Mouse (Mus musculus) bone marrow, adult 2 months (tissue): Measurements from ENCODE around the gene Cggbp1. TPM values are rescaled to one million over a fixed set of nuclear protein-coding genes. Genes with fewer than 3 reads are reported as not detected.

Experiments
- H3K27ac ChIP-seq: fragments of 200-500 bp; 2 replicates; pipeline ENCODE4 v1.5.1; 2012; ENCODE audit warnings: low read depth, mild to moderate bottlenecking, control low read depth, inconsistent platforms, low read length; ENCODE audit not compliant: control insufficient read depth, poor library complexity, insufficient read depth
- H3K4me1 ChIP-seq: fragments of 200-500 bp; 2 replicates; pipeline ENCODE4 v1.6.1; 2011; ENCODE audit warnings: low read length; ENCODE audit not compliant: control insufficient read depth, insufficient read depth
- H3K4me3 ChIP-seq: fragments of 200-500 bp; replicated peaks from 2 replicates; pipeline ENCODE3; 2011; ENCODE audit warnings: mild to moderate bottlenecking, low read depth, low read length, control low read depth; ENCODE audit not compliant: control insufficient read depth
- CTCF ChIP-seq: fragments of 200-500 bp; IDR thresholded peaks from 2 replicates; pipeline ENCODE4 v1.5.1; 2011; ENCODE audit warnings: low read length, control low read depth; ENCODE audit not compliant: control insufficient read depth, insufficient read depth
- POLR2A ChIP-seq: fragments of 200-500 bp; IDR thresholded peaks from 2 replicates; pipeline ENCODE4 v1.6.1; 2011; ENCODE audit warnings: low read depth, mild to moderate bottlenecking, control low read depth, low read length, borderline replicate concordance; ENCODE audit not compliant: control insufficient read depth
- WGBS: fragments of 180-500 bp; shearing (Covaris S2); methylation state at CpG from one replicate; pipeline ENCODE4 v1.1.7; 2018; 5-methylcytosine and 5-hydroxymethylcytosine counted together
- polyA plus RNA-seq: library from polyadenylated mRNA; stranded (reverse); fragments of >200 nt; gene quantifications from 2 replicates; pipeline ENCODE4 v1.2.4, GENCODE M21; 2011; ENCODE audit warnings: low replicate concordance; ENCODE audit not compliant: missing spikeins, insufficient read depth, insufficient read length

The Cggbp1 gene
- polyA plus RNA-seq: 21.6 and 39.3 TPM in 2 replicates

DNA sequence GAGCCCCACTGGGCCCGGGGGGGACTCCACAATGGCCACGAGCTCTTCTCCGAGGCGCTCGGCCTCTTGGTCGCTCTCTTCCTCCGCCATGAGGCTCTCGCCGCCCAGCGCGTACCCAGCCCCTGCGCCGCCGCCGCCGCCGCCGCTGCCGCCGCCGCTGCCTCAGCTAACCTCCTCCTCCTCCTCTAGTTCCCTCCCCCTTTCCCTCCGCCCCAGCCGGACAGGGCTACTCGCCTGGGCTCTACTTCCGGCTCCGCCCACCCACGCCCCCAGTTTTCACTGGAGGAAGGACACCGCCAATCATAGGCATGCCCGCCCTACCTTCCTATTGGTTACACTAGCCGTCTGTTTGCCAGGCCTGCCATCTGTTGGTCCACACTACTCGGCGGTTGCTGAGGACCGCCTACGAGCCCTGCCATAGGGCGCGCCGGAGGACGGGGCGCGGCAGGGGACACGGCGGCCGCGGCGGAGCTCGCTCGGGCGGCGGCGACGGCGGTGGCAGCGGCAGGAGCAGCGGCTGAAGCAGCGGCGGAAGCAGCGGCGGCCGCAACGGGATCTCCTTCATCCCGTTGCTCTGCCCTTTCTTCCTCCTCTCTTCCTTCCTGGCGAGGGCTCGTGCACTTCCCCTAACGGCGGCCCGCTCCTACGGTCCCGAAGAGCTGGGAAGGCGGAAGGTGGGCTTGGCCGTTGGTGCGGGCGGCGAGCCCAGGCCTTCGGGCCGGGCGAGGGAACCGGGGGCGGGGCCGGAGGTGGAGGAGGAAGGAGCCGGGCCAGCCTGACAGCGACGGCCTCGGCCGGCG, at the start of gene Cggbp1, which contains the start of gene Zfp654:
Cggbp1 (plus strand) TSS at position 434 of the 800 bp plus-strand sequence.
Zfp654 (minus strand) TSS at position 90 of the 800 bp plus-strand sequence.
- Histone ChIP-seq H3K4me1 (peaks cover 1% of the 10 kb centered on the region), H3K4me3 (peak within 1 kb of the TSS; percentile 87), H3K27ac (peak within 1 kb of the TSS; percentile 98)
- TF ChIP-seq CTCF: no peak
- peak; percentile 84; the same call in 1 of the 2 replicates for TF ChIP-seq POLR2A
- WGBS: under 1% methylated on average over 84 of the region's 85 CpGs

DNA sequence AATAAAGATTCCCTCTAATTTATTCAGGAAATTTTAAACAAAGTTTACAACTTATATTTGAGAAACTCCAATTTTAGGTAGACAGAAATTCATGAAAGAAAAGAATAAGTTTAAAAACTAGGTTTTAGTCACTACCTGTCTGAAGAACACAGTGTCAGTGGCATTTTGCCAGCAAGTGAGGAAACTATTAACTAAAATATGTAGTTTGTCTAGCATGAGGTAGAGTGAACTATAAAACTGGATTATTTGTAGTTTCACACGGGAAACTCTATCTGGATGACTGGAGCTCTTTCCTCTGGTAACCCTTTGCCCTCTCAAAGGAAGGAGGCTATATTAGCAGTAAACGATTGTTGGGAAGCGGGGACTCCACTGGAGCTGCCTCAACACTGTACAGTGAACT, 48.8 kb upstream of the Cggbp1 start:
- Histone ChIP-seq H3K4me1 (no peaks in the 10 kb centered on the region; the same call in 1 of the 2 replicates), H3K27ac (no peak overlapping the region), H3K4me3 (no peak overlapping the region)
- no peak for TF ChIP-seq CTCF
- TF ChIP-seq POLR2A: no peak
- 93% methylated on average over 3 of the region's 3 CpGs for WGBS

DNA sequence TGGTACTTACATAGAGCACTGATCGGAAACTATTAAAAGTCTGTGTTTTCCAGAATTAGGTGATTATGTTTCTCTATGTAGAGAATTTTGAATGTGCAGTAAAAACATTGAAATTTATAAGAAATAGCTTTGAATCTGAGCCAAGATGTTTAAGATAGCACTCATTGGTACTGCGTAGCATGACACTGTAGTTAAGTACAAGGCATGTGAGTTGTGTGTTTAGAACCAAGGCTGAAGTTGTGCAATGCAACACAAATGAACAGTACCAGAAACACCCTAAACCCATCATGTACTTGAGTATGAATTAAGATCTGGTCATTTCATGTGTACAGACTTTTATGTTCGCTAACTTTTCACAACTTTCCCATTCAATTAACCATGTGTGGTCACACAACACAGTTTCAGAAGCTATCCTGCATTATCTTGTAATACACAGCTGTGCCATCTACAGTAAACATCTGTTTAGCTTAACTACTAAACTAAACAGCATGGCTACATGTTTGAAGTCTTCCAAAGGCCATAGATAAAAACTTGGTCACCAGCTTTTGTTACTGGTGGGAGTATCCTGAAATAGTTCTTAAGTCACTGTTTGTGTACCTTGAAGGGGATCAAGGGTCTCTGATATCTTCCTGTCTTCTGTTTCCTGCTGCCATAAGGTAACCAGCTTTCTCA, 34.6 kb upstream of the Cggbp1 start:
- TF ChIP-seq POLR2A (no peak), CTCF (no peak)
- Histone ChIP-seq H3K27ac (no peak overlapping the region), H3K4me3 (no peak overlapping the region), H3K4me1 (no peaks in the 10 kb centered on the region)
- 81% methylated on average over 3 of the region's 3 CpGs for whole genome bisulfite sequencing

DNA sequence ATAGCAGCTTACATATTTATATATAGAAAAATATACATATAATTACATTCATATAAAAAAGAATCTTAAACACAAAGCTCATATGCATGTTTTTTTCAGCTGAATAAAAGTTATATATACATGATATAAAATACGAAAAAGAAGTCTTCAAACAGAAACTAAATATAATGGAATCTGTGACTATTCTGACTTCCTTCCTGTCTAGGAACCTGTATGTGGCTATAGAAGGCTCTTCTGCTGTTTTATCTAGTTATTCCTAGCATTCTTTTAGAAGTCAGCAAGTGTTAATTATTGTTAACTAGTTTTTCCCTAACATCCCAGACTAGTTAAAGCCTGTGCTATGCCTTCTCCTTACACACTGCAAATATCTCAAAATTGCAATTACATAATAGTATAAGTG, 27.9 kb upstream of the Cggbp1 start:
- Histone ChIP-seq H3K4me3 (no peak overlapping the region), H3K4me1 (no peaks in the 10 kb centered on the region), H3K27ac (no peak overlapping the region)
- 41% methylated on average over 1 of the region's 1 CpGs for WGBS
- no peak for TF ChIP-seq POLR2A
- TF ChIP-seq CTCF: no peak

DNA sequence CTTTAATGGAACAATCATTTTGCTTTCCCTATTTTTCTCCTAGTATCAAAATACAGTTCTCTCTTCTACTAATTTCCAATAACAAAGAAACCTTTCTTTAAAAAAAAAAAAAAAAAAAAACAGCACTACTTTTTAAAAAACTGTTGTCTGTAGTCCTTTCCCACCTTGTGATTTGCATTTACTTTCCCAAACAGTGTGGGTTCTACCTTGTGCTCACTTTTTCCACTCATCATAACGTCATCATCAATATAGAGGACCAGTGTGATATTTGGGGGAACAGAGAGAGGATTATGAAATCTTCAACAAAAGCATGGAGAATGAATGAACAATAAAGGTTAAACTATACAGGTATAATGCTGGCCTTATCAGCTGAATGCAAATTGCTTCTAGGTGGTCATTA, 27.3 kb upstream of the Cggbp1 start:
- 84% methylated on average over 1 of the region's 1 CpGs for WGBS
- no peak overlapping the region for H3K4me3 ChIP-seq
- H3K27ac ChIP-seq: no peak overlapping the region
- H3K4me1 ChIP-seq: no peaks in the 10 kb centered on the region
- no peak for TF ChIP-seq POLR2A
- TF ChIP-seq CTCF: no peak

DNA sequence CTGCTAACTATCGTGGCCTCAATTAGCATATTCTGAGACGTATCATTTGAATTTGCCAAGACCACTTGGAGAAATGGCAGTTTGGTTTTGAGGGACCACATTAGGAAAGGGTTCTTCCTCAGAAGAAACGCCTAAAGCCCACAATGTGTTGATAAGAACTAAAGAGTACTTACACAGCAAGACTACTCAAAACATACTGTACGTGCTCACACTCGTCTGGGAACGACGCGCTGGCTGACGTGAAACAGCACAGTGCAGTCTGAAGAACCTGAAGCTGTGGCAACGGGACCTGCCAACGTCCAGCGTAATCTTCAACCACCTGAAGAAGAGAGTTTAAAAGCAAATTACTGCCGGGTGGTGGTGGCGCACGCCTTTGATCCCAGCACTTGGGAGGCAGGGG, 21.5 kb upstream of the Cggbp1 start:
- H3K27ac ChIP-seq: no peak overlapping the region
- WGBS: 69% methylated on average over 15 of the region's 15 CpGs
- no peak overlapping the region for H3K4me3 ChIP-seq
- TF ChIP-seq CTCF (no peak), POLR2A (no peak)
- no peaks in the 10 kb centered on the region for H3K4me1 ChIP-seq

DNA sequence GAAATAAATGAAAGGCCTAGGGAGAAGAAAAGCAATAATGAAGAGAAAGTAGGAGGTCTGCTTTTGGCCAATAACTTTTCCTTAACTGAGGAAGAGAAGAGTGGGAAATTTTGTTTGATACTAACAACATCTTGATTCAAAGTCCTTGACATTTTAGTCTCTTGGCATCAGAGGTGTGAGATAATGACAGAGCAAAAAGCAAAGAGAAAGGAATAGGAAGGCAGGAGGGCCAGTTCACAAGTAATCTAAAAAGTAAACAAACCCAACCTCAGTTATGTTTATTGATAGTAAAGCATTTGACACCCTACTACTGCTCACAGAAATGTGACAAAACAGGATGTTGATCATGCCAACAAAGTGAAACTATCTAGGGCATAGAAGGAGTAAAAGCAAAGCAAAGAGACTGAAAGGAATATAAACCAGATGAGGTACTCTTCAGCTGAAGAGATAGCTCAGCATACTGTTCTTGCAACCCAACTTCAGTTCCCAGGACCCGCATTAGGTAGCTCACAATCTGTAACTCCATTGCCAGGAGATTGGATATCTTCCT, 15.7 kb upstream of the Cggbp1 start:
- no peak overlapping the region for H3K4me3 ChIP-seq
- TF ChIP-seq CTCF: no peak
- TF ChIP-seq POLR2A: no peak
- H3K27ac ChIP-seq: no peak overlapping the region
- 79% methylated on average over 1 of the region's 1 CpGs for WGBS
- H3K4me1 ChIP-seq: no peaks in the 10 kb centered on the region; the same call in 1 of the 2 replicates

DNA sequence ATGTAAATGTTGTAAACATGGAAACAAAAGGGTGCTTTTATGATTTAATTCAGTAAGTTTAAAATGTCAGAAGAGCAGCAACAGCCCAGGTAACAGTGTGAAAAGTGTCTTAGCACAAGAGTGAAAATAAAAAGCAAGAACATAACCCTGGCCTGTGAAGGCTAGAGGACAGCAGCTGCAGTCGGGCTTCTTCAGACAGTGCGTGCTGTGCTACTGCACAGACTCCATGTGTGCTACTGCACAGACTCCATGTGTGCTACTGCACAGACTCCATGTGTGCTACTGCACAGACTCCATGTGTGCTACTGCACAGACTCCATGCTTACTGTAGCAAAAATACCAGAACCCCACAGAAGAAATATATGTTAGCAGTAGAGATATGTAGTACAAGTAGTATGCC, 15.1 kb upstream of the Cggbp1 start:
- no peak overlapping the region for H3K4me3 ChIP-seq
- no peak overlapping the region for H3K27ac ChIP-seq
- no peaks in the 10 kb centered on the region; the same call in 1 of the 2 replicates for H3K4me1 ChIP-seq
- TF ChIP-seq POLR2A (no peak), CTCF (no peak)
- 80% methylated on average over 2 of the region's 2 CpGs for WGBS
